In the genomic region with DNA sequence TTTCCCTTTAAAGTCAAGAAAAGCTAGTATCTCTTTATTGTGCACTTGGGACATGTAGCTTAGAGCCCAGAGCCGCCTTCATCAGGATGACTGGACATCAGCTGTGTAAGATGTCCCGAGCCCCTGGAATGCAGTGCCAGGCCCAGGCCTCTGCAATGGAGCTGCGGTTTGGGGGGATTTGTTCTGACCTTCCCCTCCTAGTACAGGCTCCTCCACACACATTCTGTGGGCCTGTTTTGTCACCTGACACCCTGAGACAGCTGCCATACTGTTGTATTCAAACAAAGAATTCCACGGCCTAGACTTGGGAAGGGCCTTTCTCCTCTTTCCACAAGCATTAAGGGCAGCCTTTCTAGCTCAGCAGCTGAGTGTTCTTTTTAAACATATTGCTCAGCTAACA, we compare ENCODE assay signal across 8 mouse cellular contexts. TPM values are rescaled to one million over a fixed set of nuclear protein-coding genes. Genes with fewer than 3 reads are reported as not detected.
DNase-seq lines count a peak whose midpoint lies in the region; ATAC-seq lines count a peak whose summit lies in the region.

No protein-coding gene starts in this region.

- H3K4me2 ChIP-seq in heart, embryonic 11.5 days = no peak overlapping the region
- no peak overlapping the region for H3K4me2 ChIP-seq in midbrain, embryonic 16.5 days (ENCODE audit: low read length)
- no peak overlapping the region for H3K4me2 ChIP-seq in limb, embryonic 15.5 days

- no peak for ATAC-seq in heart, embryonic 11.5 days (replicated peaks; ENCODE audit: insufficient number of reproducible peaks, low FRiP score, low TSS enrichment)
- no peak for ATAC-seq in midbrain, embryonic 16.5 days
- ATAC-seq in limb, embryonic 15.5 days (ENCODE audit: insufficient number of reproducible peaks, low FRiP score, low TSS enrichment, low read depth) = no peak

- no peaks in the 10 kb centered on the region for H3K27me3 ChIP-seq in heart, embryonic 11.5 days (ENCODE audit: control insufficient read depth, insufficient read depth, low read length)
- H3K27me3 ChIP-seq in midbrain, embryonic 10.5 days (ENCODE audit: low read depth, poor library complexity, severe bottlenecking) = no peaks in the 10 kb centered on the region
- H3K27me3 ChIP-seq in midbrain, embryonic 16.5 days (ENCODE audit: control insufficient read depth, insufficient read depth, low read depth, low read length) = no peaks in the 10 kb centered on the region
- no peaks in the 10 kb centered on the region for H3K27me3 ChIP-seq in limb, embryonic 15.5 days

- H3K9me3 ChIP-seq in heart, embryonic 11.5 days (replicated peaks; ENCODE audit: control insufficient read depth, low read length) = no peaks in the 10 kb centered on the region
- no peaks in the 10 kb centered on the region for H3K9me3 ChIP-seq in midbrain, embryonic 10.5 days (replicated peaks)
- H3K9me3 ChIP-seq in midbrain, embryonic 16.5 days (replicated peaks; ENCODE audit: control insufficient read depth, low read length, poor library complexity, severe bottlenecking) = no peaks in the 10 kb centered on the region
- H3K9me3 ChIP-seq in limb, embryonic 15.5 days = no peaks in the 10 kb centered on the region

- no peak overlapping the region for H3K4me3 ChIP-seq in heart, embryonic 11.5 days (ENCODE audit: low read depth, low read length)
- H3K4me3 ChIP-seq in midbrain, embryonic 10.5 days = no peak overlapping the region
- no peak overlapping the region for H3K4me3 ChIP-seq in midbrain, embryonic 16.5 days (ENCODE audit: low read depth, low read length)
- H3K4me3 ChIP-seq in limb, embryonic 15.5 days = no peak overlapping the region

- H3K4me1 ChIP-seq in heart, embryonic 11.5 days (ENCODE audit: control insufficient read depth, insufficient read depth, low read length) = peaks cover 14% of the 10 kb centered on the region; the same call in 1 of the 2 replicates
- H3K4me1 ChIP-seq in midbrain, embryonic 10.5 days = peaks cover 16% of the 10 kb centered on the region
- H3K4me1 ChIP-seq in midbrain, embryonic 16.5 days (ENCODE audit: control insufficient read depth, insufficient read depth, low read length) = no peaks in the 10 kb centered on the region
- peaks cover 9% of the 10 kb centered on the region; the same call in 1 of the 2 replicates for H3K4me1 ChIP-seq in limb, embryonic 15.5 days

- 42% methylated on average over 4 of the region's 4 CpGs for WGBS in heart, embryonic 11.5 days (ENCODE audit: insufficient replicate concordance)
- 44% methylated on average over 4 of the region's 4 CpGs for WGBS in midbrain, embryonic 10.5 days
- 34% methylated on average over 4 of the region's 4 CpGs for WGBS in midbrain, embryonic 16.5 days
- WGBS in limb, embryonic 15.5 days = 45% methylated on average over 4 of the region's 4 CpGs

- peaks cover 6% of the 10 kb centered on the region; the same call in 1 of the 2 replicates for H3K36me3 ChIP-seq in heart, embryonic 11.5 days (ENCODE audit: control insufficient read depth, insufficient read depth, low read length)
- H3K36me3 ChIP-seq in midbrain, embryonic 10.5 days = peaks cover 56% of the 10 kb centered on the region
- H3K36me3 ChIP-seq in midbrain, embryonic 16.5 days (ENCODE audit: control insufficient read depth, insufficient read depth, low read length) = no peaks in the 10 kb centered on the region; the same call in 1 of the 2 replicates
- peaks cover 52% of the 10 kb centered on the region for H3K36me3 ChIP-seq in limb, embryonic 15.5 days

- H3K27ac ChIP-seq in heart, embryonic 11.5 days (ENCODE audit: low read depth, low read length) = peak overlapping the region; percentile 52
- peak overlapping the region; percentile 80 for H3K27ac ChIP-seq in midbrain, embryonic 10.5 days (replicated peaks)
- H3K27ac ChIP-seq in midbrain, embryonic 16.5 days (ENCODE audit: low read length) = no peak overlapping the region
- peak overlapping the region; percentile 73; the same call in 1 of the 2 replicates for H3K27ac ChIP-seq in limb, embryonic 15.5 days

- DNase-seq in heart, postnatal 4 days = no peak
- peak; percentile 19 for DNase-seq in midbrain, embryonic 10.5 days (ENCODE audit: low spot score)
- no peak for DNase-seq in right cerebral cortex, adult 18-20 months
- DNase-seq in frontal cortex, postnatal 14 days (ENCODE audit: low spot score in 2 of 2) = no peak
- DNase-seq in urinary bladder, postnatal 36 days (ENCODE audit: low spot score in 2 of 2) = no peak

- no peak overlapping the region for H3K9ac ChIP-seq in heart, embryonic 11.5 days (ENCODE audit: low read depth, low read length)
- no peak overlapping the region for H3K9ac ChIP-seq in midbrain, embryonic 16.5 days (ENCODE audit: low read depth, low read length)
- no peak overlapping the region for H3K9ac ChIP-seq in limb, embryonic 15.5 days

RNA-seq across cellular contexts. Expression of a gene that starts 35.5 kb away (rescaled TPM):
- polyA plus RNA-seq in heart, embryonic 11.5 days (2014; fragmentation: Nextera tagmentation; extraction: Ambion mirVana) = 26.7 and 27.2 TPM in 2 replicates
- 10 to 100 TPM; 41.6 to 43.1 TPM for total RNA-seq in heart, postnatal 4 days (2021)
- 26.8 and 28.2 TPM in 2 replicates for polyA plus RNA-seq in midbrain, embryonic 10.5 days (2016; fragmentation: Nextera tagmentation; extraction: Ambion mirVana)
- 20.7 and 21.6 TPM in 2 replicates for polyA plus RNA-seq in midbrain, embryonic 16.5 days (2015; fragmentation: Nextera tagmentation; extraction: Ambion mirVana)
- 25.5 and 32.5 TPM in 2 replicates for polyA plus RNA-seq in limb, embryonic 15.5 days (2015; fragmentation: Nextera tagmentation; extraction: Ambion mirVana)
